Mouse (Mus musculus) embryo, embryonic 10 days (tissue): ENCODE data around the gene Ssbp3.

Source experiments
- DNase-seq: peaks from one replicate; pipeline ENCODE4 v3.0.0-alpha.2; 2015; ENCODE audit warnings: low spot score

The Ssbp3 gene

GRCm38 (mm10) chr4:106959506-106960302 is 49.2 kb downstream of the Ssbp3 start:
- no peak for DNase-seq

GRCm38 (mm10) chr4:106960476-106960875 is 50.0 kb downstream of the Ssbp3 start:
- no peak for DNase-seq

DNA sequence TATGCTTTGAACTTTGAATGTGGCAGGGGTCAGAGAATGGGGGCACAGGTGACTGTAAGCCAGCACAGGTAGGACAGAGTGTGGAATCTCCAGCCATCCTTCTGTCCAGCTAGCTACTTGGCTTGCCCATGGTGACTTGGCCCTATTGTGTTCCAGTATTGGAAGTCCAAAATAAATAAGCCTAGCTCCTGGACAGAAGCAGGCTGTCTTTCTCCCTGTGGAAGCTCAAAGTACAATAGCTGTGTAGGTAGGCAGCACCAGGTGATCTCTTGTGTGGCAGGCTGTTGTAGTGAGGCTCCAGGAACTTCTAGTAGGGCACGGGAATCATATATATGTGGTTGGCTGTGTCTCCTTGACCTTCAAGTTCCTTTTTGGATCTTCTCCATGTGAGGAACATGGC is 50.8 kb downstream of the Ssbp3 start:
- no peak for DNase-seq

GRCm38 (mm10) chr4:106964356-106964755 is 53.9 kb downstream of the Ssbp3 start:
- DNase-seq: no peak

DNA sequence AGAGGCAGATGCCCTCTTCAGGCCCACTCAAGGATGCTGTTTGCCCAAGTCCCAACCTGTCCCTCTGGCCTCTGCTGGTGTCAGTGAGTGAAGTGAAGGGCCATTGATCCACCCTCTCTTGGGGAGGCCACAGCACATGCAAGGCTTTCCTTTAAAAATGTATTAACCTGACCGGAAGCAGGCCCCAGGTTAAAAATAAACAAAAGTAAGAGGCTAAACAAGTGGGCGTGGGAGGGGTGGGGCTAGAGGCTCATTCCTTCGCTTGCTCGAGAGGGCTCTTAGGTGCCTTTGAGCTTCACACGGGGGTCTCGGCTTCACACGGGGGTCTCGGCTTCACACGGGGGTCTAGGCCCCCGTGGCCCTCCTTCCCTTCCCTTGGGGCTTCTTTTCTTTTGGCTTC is 54.5 kb downstream of the Ssbp3 start:
- no peak for DNase-seq

- no peak for DNase-seq
These were observed 55.9 kb downstream of the Ssbp3 start for GRCm38 (mm10) chr4:106966443-106966842.

GRCm38 (mm10) chr4:106968910-106969309 is 58.4 kb downstream of the Ssbp3 start:
- no peak for DNase-seq

DNA sequence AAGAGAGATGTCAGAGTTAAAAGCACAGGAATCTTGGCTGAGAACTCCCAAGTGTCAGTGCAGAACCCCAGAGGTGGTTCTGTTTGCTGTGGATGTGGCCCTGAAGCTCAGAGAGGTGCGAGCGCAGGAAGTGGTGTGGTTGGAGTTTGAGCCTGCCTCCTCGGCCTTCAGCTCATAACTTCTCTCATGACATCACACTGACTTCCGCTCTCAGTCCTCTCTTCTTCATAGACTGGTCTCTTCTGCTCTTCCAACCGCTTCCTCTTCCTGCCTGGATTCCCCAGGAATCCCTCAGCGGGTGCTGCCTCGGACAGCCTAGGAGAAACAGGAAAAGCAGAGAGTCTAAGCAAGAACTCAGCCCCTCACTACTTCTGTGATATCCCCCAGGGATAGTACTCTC is 60.3 kb downstream of the Ssbp3 start:
- no peak for DNase-seq

DNA sequence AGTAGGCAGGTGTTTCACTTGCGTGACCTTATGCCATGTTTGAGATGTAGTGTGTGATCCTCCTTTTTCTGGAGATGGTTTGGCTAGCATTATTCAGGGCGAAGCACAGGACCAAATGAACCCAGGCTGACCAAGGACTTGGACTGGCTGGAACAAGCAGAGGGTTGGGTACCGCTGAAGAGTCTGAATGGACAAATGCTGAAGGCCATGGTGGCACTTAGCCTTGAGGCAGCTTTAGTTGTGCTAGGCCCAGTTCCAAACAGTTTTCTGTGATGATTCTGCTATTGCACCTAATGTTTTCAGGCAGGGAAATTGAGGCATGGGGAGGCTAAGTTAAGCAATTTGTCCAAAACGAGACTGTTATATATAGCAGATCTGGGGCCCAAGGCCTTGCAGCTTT is 61.6 kb downstream of the Ssbp3 start:
- DNase-seq: no peak

- no peak for DNase-seq
These were observed 62.2 kb downstream of the Ssbp3 start for GRCm38 (mm10) chr4:106972461-106973384.

DNA sequence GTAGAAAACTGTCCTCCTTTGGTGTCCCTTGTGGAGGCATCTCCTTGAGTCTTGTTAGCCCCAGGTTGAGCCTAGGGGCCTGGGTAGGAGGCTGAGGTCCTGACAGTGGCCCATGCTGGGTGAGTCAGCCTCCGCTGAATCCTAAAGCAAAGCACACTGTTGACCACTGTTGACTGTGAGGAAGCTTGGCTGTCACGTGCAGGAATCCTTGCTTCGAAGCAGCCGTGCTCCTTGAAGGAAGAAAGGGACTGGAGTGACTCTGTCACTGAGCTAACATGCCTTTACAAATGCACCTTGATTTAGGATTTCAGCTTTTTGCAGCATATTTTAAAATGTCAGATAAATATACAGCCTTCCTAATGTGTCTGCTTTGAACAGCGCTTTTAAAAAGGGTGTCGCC is 64.8 kb downstream of the Ssbp3 start:
- DNase-seq: no peak

DNA sequence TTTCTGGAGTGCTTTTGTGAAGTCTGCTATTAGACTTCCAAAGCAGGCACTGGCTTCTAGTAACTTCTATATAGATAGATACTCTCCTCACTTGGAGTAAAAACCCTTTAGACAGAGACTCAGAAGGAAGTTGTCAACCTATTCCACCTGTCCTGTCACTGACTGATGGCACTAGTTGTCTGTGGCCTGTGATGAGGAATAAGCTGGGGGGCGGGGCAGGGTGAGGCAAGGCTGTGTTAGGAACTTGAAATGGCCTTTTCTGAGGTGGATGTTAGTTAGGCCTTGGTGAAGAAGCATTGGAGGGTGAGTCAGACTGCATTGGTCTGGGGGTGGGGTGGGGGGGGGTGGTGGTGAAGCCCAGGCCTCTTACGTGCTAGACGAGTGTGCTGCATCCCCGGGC is 65.4 kb downstream of the Ssbp3 start:
- DNase-seq: no peak

DNA sequence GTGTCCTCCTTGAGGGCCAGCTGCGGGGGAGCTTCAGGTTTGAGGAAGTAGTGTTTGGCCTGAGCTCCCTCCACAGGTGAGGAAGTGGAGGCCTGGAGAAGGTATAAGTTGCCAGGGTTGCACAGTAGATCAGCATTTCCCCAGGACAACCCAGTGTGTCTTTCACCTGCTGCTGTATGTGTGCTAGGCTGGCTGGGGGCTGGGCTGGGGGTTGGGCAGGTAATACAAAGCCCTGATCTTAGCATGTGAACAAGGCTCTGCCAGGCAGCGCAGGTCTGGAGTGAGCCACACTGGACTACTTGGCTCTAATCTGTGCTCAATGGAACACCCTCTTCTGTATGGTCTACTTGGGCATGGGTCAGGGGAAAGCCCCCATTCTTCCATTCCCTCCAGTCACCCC is 66.1 kb downstream of the Ssbp3 start:
- no peak for DNase-seq

- DNase-seq: peak; percentile 85
These were observed 66.7 kb downstream of the Ssbp3 start for GRCm38 (mm10) chr4:106977218-106977651.

DNA sequence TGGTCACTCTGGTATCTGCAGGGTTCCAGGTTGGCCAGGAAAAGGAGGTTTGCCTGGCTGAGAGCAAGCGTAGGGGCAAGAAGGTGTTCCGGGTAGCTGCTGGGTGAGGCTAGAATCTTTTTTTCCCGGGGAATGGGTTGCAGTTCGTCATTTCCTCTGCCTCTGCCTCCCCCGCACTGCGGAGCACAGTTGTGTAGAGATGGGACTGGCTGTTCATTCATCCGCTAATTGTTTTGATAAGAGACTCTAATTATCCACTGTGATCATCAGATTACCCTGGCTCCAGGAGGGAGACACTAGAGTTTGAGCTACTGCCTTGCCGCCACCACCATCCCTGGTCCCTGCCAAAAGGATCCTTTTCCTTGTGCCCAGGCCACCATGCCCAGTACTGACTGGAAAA is 67.9 kb downstream of the Ssbp3 start:
- DNase-seq: no peak

- DNase-seq: peak; percentile 46
These were observed 70.2 kb downstream of the Ssbp3 start for GRCm38 (mm10) chr4:106980669-106981068.

DNA sequence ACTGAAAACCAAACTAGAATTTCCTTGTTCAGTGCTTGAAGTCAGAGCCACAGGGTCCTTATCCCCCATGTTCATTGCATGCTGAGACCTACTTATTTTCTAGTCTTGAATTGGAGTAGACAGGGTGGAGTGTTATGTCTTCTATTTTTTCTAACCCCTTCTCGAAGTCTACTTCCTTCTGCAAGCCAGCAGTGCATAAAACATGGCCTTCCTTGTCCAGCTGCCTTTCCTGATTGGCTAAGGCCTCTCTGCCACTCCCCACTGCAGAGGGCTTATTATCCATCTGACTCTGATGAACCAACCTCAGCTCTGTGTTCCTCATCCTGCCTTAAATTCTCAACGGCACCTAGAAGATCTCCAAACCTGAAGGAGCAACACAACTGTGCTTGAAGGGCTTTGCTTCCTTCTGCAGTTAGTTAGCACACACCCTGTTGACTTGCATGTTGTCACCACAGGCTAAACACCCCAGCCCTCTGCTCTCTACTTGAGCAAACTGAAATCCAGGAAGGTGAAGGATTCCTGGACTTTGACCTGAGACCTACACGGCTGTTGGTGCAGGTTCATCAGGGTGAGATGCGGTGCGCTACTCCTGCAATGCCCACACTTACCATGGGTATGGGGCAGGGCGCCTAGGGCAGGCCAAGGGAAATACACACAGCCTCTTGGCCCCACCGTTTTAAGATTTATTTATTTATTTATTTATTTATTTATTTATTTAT is 71.0 kb downstream of the Ssbp3 start:
- DNase-seq: no peak

DNA sequence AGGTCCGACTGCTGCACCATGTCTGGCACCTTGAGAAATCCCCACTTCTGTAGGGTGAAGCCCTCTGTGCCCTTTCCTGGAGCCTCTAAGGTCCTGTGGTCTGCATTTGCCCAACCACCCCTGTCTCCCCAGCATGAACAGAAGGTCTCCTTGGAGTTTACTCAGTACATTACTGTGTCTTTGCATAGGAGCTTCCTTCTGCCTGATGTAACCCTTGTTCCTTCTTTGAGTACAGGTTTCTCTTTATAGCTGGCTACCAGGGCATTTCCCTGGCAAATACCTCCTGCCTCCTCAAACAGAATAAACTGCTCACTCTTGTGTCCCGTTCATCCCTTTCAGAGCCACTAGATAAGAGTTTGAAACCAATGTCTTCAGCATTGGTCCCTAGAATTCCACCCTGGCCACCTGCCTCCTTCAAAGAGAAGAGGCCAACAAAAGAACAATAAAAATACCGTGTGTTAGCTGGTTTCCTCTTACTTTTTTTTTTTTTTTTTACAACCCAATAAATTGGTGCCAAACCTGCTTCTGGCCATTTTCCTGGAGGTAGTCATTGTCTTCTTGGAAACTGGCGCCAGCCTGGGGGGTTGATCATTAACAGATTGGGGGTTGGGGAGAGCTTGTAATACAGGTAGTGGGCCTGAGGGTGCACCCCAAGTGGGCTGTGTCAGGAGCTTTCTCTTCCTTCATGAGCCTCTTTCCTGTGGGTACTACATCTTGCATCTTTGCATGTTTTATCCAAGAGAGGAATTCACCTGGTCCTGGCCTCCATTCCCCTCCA is 72.0 kb downstream of the Ssbp3 start:
- DNase-seq: no peak

DNA sequence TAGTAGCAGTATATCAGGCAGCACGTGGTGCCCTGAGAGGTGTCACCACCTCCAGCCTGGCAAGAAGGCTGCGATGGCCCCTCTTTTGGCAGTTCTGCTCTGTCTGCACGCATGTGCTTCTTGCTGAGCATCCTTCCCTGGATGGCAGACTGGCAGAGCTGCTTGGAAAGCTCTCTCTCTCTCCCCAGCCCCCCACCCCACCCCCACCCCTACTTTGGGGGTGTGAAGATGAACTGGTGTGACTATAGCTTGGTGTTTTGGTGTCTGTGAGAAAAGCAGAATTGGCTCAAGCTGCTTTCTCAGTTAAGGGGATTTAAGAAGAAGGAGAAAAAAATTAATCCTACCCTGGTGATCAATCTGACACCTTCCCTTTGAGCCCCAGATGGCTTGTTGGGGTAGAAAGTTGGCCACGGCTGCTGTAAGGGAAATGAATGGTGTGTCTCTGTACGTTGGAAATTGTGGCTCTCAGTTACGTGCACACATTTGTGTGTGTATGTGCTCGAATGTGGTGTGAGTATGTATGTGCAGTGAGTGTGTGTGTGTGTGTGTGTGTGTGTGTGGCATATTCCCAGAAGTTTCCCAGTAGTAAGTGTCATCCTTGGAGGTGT is 73.5 kb downstream of the Ssbp3 start:
- DNase-seq: no peak

GRCm38 (mm10) chr4:106985289-106985688 is 74.8 kb downstream of the Ssbp3 start:
- DNase-seq: no peak
